Mouse (Mus musculus): ENCODE measurements around the gene Vcp.
A peak's percentile ranks its signal among the peaks of the same experiment; 100 is the strongest.

Gene Vcp

GRCm38 (mm10) chr4:42973868-42974267 is 26.4 kb downstream of the Vcp start:
- DNase-seq (ENCODE audit: low read depth, low spot score): no peak

GRCm38 (mm10) chr4:42972952-42973351 is 27.4 kb downstream of the Vcp start:
- DNase-seq (ENCODE audit: low read depth, low spot score): no peak

- no peak for DNase-seq (ENCODE audit: low read depth, low spot score)
Observed at GRCm38 (mm10) chr4:42969304-42969703, 31.0 kb downstream of the Vcp start, which contains the start of gene 1700022I11Rik. Gene 1700022I11Rik (plus strand): TSS chr4:42969604.

GRCm38 (mm10) chr4:42965039-42965719 is 35.1 kb downstream of the Vcp start:
- peak; percentile 41 for DNase-seq (ENCODE audit: low read depth, low spot score)

- no peak for DNase-seq (ENCODE audit: low read depth, low spot score)
Observed at GRCm38 (mm10) chr4:42963480-42963879, 36.8 kb downstream of the Vcp start.

- DNase-seq (ENCODE audit: low read depth, low spot score): no peak
Observed at GRCm38 (mm10) chr4:42961592-42961991, 38.7 kb downstream of the Vcp start.

GRCm38 (mm10) chr4:42959382-42959781 is 40.9 kb downstream of the Vcp start:
- no peak for DNase-seq (ENCODE audit: low read depth, low spot score)

GRCm38 (mm10) chr4:42958942-42959341 is 41.4 kb downstream of the Vcp start:
- DNase-seq (ENCODE audit: low read depth, low spot score): no peak

- DNase-seq (ENCODE audit: low read depth, low spot score): no peak
Observed at GRCm38 (mm10) chr4:42957979-42958378, 42.3 kb downstream of the Vcp start.

GRCm38 (mm10) chr4:42957306-42957705 is 43.0 kb downstream of the Vcp start:
- DNase-seq (ENCODE audit: low read depth, low spot score): no peak

GRCm38 (mm10) chr4:42956581-42956980 is 43.7 kb downstream of the Vcp start:
- no peak for DNase-seq (ENCODE audit: low read depth, low spot score)

- DNase-seq (ENCODE audit: low read depth, low spot score): no peak
Observed at GRCm38 (mm10) chr4:42955200-42955599, 45.1 kb downstream of the Vcp start.

GRCm38 (mm10) chr4:42954297-42954696 is 46.0 kb downstream of the Vcp start:
- no peak for DNase-seq (ENCODE audit: low read depth, low spot score)

GRCm38 (mm10) chr4:42953435-42954094 is 46.7 kb downstream of the Vcp start:
- no peak for DNase-seq (ENCODE audit: low read depth, low spot score)

- DNase-seq (ENCODE audit: low read depth, low spot score): no peak
Observed at GRCm38 (mm10) chr4:42952563-42952962, 47.7 kb downstream of the Vcp start.

- DNase-seq (ENCODE audit: low read depth, low spot score): no peak
Observed at GRCm38 (mm10) chr4:42951206-42952195, 48.8 kb downstream of the Vcp start.

GRCm38 (mm10) chr4:42950065-42950558 is 50.2 kb downstream of the Vcp start:
- DNase-seq (ENCODE audit: low read depth, low spot score): peak; percentile 39

GRCm38 (mm10) chr4:42949676-42950051 is 50.6 kb downstream of the Vcp start, which contains the start of gene Dnajb5:
Gene Dnajb5 (plus strand): TSS chr4:42949814.
- peak; percentile 92 for DNase-seq (ENCODE audit: low read depth, low spot score)

- DNase-seq (ENCODE audit: low read depth, low spot score): no peak
Observed at GRCm38 (mm10) chr4:42949051-42949675, 51.1 kb downstream of the Vcp start.

GRCm38 (mm10) chr4:42948527-42948926 is 51.8 kb downstream of the Vcp start:
- DNase-seq (ENCODE audit: low read depth, low spot score): no peak

- no peak for DNase-seq (ENCODE audit: low read depth, low spot score)
Observed at GRCm38 (mm10) chr4:42946733-42947290, 53.5 kb downstream of the Vcp start.
